Mouse (Mus musculus): ENCODE results near the gene Mvk.

GRCm38 (mm10) chr5:114408846-114409245 lies 35.2 kb upstream of the Mvk start:
- TF ChIP-seq TAL1 (IDR thresholded peaks at IDR 0.05; ENCODE audit: low read length) (no peak), GATA1 (IDR thresholded peaks at IDR 0.05; ENCODE audit: low read length) (no peak)

All from erythroblast, embryonic 14.5 days (primary cell).